Mouse (Mus musculus) MEL (cell line): ENCODE data around the gene Rassf6.

Experiments
- CTCF ChIP-seq, 3 experiments: IDR thresholded peaks in 2 of 3; conservative IDR thresholded peaks in 1 of 3; 2 replicates each; pipeline ENCODE4 v1.5.1; 2011 to 2012; ENCODE audit warnings: low read length in 3 of 3, low read depth in 2 of 3, mild to moderate bottlenecking in 2 of 3, improper control_type of control experiment in 1 of 3, inconsistent platforms in 1 of 3, mixed read lengths in 1 of 3, moderate library complexity in 1 of 3; ENCODE audit not compliant: control insufficient read depth in 1 of 3, insufficient read depth in 1 of 3, poor library complexity in 1 of 3, severe bottlenecking in 1 of 3
- TCF12 ChIP-seq: IDR thresholded peaks from 2 replicates; pipeline ENCODE4 v1.6.1; 2014; ENCODE audit warnings: low read depth, mild to moderate bottlenecking, inconsistent platforms, low read length, improper control_type of control experiment, moderate library complexity

DNA sequence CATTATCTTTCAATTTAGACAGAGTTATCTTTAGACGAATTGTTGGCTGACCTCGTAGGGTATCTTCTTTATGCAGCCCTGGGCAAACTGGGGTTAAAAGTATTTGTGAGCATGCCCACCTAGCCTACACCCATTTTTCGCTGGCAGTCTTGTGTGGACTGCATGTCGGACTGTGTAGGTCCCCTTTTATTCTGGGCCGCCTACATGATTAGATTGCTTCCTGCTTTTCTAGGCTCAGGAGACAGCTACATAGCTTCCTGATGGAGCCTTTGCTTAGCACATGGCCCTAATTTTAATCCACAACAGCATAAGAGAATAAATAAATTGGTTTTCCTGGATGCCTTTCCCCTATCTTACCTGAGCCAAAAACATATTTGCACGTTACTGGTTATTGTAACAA, 44.3 kb downstream of the Rassf6 start:
- no peak for TF ChIP-seq TCF12
- no peak for TF ChIP-seq CTCF (IDR thresholded peaks at IDR 0.05 in 2 of 3, conservative IDR thresholded peaks at IDR 0.05 in 1 of 3; ENCODE audit: control insufficient read depth in 1 of 3, insufficient read depth in 1 of 3, low read depth in 2 of 3, low read length in 3 of 3, poor library complexity in 1 of 3, severe bottlenecking in 1 of 3)
